Mouse (Mus musculus) layer of hippocampus, postnatal 25 days (tissue): Measurements from ENCODE around the gene Olfr1331. TPM values are rescaled to one million over a fixed set of nuclear protein-coding genes. Genes with fewer than 3 reads are reported as not detected.
A peak's percentile ranks its signal among the peaks of the same experiment; 100 is the strongest.
"Not testable (repeated sequence)": the region's sequence is repeated elsewhere in the genome, so short reads cannot be mapped to it uniquely, and the experiment has no call there.

Experiments
- DNase-seq, 2 experiments: peaks; one replicate each; pipeline ENCODE4 v3.0.0; 2022; ENCODE audit warnings: mixed read lengths in 2 of 2, low spot score in 1 of 2; ENCODE audit errors: extremely low spot score in 1 of 2
- total RNA-seq, 2 experiments: library from RNA; stranded (reverse); gene quantifications; 2 replicates each; pipeline ENCODE4 v1.2.3; 2021

Gene Olfr1331
- total RNA-seq = not detected

DNA sequence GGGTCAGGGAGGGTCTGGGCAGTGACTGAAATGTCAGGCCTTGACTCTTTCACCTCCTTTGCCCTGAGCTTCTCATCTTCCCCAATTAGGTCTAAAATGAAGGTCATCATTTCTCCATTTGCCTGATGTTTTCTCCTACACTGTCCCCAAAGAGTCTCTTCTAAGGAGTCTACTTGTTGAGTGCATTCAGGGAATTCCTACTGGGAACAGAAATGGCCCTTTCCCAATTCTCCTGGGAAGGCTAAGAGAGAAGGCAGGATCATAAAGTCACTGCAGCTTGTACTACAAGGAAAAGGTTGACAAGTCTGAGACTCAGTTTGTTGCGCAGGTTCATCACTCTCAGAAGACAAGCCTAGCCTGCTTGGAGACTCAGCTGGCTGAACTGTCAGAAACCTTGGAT lies at the start of gene Olfr1331:
Olfr1331 (plus strand) TSS at position 301 of the 400 bp plus-strand sequence.
- DNase-seq = no peak

DNA sequence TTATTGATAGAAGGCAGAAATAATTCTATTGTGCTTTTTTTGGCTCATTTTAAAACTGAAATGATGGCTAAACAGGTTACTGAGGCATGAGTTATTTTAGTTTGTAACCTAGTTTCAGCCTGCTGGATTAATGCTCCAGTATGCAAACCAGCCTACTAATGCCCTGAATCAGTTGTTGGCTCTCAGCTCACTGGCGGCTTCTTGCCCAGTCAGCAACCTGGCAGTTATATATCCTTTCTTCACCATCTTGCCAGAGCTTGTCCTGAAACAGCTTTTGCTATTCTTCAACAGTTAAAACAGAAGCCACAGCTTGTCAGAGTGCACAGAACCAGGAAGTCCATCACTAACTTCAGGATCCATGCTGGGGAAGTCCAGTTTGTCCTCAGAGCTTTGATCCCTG lies 45.5 kb upstream of the Olfr1331 start:
- DNase-seq = no peak

DNA sequence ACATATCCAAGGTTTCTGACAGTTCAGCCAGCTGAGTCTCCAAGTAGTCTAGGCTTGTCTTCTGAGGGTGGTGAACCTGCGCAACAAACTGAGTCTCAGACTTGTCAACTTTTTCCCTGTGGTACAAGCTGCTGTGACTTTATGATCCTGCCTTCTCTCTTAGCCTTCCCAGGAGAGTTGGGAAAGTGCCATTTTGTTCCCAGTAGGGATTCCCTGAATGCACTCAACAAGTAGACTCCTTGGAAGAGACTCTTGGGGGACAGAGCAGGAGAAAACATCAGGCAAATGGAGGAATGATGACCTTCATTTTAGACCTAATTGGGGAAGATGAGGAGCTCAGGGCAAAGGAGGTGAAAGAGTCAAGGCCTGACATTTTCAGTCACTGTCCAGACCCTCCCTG lies 28.3 kb upstream of the Olfr1331 start, which contains the start of gene Olfr1333:
Olfr1333 (minus strand) TSS at position 101 of the 400 bp plus-strand sequence.
- no peak for DNase-seq

DNA sequence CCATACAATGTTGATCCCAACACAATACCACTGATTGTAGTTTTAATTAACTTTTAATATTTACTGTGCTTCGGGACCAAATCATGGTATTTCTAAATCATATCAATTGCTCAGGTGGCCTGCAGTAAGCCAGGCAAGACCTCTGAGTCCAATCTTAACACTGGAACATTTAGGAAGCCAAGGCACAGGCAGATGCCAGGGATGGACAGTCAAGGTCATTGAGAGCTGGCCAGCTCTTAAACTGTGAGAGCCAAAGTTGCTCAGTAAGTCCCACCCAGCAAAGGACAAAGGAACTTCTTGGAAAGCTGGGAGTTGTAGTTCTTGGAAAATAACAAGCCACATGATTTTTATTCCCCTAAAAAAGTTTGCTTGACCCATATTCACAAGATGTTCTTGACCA lies 2.7 kb upstream of the Olfr1331 start:
- DNase-seq = no peak

DNA sequence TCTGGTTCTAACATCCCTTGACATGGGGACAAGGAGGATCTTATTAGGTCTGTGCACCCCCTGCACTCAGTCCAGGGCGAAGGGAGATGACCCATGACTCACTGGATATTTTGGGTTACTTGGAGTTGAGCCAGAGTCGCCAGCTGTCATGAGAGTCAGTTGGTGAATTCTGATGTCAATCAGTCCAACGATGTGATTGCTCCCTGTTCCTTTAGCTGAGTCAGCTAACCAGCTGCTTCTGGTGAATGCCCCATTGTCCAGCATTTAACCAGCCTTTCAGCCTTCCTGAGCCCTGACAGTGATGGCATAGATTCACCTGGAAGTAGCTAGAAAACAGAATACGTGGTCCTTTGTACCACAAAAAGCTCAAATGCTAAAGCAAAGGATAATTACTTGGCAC lies 1.7 kb upstream of the Olfr1331 start:
- DNase-seq = peak in 1 of 2 experiments; percentile 3

DNA sequence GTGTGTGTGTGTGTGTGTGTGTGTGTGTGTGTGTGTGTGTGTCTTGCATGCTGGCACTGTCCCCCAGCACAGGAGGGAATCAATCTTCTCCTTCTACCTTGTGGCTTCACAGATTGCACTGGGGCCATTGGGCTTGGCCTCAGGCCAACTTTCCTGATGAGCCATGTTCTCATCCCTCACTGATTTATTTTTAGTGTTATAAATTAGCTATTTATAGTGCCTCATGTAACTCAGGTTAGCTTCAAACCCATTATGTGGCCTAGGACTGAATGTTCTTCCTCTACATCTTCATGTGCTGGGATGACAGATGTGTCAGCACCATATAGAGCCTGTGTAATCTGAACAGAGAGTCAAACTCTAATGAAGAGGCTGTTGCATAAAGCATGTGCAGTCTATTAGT lies 3.1 kb downstream of the Olfr1331 start:
- DNase-seq = no peak

DNA sequence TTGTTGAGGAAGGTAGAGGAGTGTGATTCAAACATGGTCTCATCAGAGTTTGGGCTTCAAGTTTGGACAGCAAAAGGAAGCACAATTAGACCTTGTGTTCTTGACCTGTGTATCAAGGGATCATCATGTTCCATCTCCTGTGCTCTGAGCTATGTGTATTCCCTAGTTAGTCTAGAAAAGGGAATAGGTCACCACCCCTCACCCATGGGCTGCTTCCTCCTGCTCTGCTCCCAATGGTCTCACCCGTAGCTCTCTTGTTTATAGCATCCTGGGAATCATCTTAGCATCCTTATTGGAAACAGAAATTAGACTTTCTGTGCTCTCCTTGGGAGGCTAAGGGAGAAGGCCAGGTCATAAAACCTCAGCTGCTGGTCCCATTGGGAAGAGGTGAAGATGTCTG lies 23.8 kb downstream of the Olfr1331 start, which contains the start of gene Olfr1330:
Olfr1330 (plus strand) TSS at position 301 of the 400 bp plus-strand sequence.
- no peak for DNase-seq

DNA sequence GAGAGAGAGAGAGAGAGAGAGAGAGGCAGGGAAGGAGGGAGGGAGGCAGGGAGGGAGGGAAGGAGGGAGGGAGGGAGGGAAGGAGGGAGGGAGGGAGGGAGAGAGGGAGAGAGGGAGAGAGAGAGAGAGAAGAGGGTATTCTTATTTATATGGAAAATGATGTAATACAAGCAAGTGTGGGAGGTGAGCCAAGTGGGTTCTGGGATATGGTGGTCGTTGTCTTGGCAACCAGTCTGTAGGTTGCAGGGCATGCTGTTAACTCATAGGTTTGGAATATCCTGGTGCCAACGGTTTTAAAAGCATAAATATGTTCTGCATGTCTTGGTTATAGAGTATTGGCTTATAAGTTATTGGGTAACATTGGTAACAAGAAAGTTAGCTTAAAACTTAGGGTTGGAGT lies 37.5 kb downstream of the Olfr1331 start:
- DNase-seq = no peak

DNA sequence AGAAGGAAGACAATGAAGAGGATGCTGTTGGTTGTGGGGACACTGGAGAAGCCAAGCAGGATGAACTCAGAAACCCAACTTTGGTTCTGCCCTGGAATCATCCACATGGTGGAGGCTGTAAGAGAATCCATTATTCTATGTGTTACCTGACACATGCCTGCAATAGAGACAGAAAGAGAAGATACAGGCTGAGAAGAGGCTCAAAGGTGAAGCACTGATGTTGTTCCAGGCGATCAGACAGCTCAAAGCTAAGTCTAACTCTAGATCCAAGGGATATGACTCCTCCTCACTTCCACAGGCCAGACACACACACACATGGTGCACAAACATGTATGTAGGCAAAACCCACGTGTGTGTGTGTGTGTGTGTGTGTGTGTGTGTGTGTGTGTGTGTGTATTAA lies 52.9 kb downstream of the Olfr1331 start, which contains the start of gene Olfr1329:
Olfr1329 (minus strand) TSS at position 101 of the 400 bp plus-strand sequence.
- DNase-seq = not testable (repeated sequence)

Other genes starting within 250 kb of the Olfr1331 start
- gene Cfap57, start 243.9 kb upstream of the Olfr1331 start, total RNA-seq = under 1 TPM; 0.47 to 0.71 TPM
- gene Ebna1bp2, start 243.8 kb upstream of the Olfr1331 start, total RNA-seq = 10 to 100 TPM; 56.0 to 65.6 TPM
- not detected for gene Olfr62, start 205.7 kb upstream of the Olfr1331 start, total RNA-seq
- gene Olfr1342, start 171.9 kb upstream of the Olfr1331 start, total RNA-seq = not detected
- not detected for gene Olfr1341, start 161.1 kb upstream of the Olfr1331 start, total RNA-seq
- not detected for gene Olfr1340, start 144.5 kb upstream of the Olfr1331 start, total RNA-seq
- not detected for gene Olfr1339, start 132.5 kb upstream of the Olfr1331 start, total RNA-seq
- gene Olfr1338, start 105.9 kb upstream of the Olfr1331 start, total RNA-seq = not detected
- not detected for gene Olfr1337, start 82.1 kb upstream of the Olfr1331 start, total RNA-seq
- not detected for gene Olfr1335, start 54.7 kb upstream of the Olfr1331 start, total RNA-seq
- gene Olfr1333, start 28.4 kb upstream of the Olfr1331 start, total RNA-seq = not detected
- gene Olfr1330, start 23.9 kb downstream of the Olfr1331 start, total RNA-seq = not detected
- gene Olfr1329, start 52.8 kb downstream of the Olfr1331 start, total RNA-seq = not detected
- gene Olfr1328, start 74.0 kb downstream of the Olfr1331 start, total RNA-seq = not detected
- gene Lao1, start 96.9 kb downstream of the Olfr1331 start, total RNA-seq = 1 to 10 TPM in 1 of 2 experiments, under 1 TPM in 1; 0.96 to 1.1 TPM
- 10 to 100 TPM; 70.9 to 98.4 TPM for gene Slc2a1, start 244.1 kb downstream of the Olfr1331 start, total RNA-seq